Mouse (Mus musculus) embryonic stem cell, embryonic (primary cell): ENCODE measurements around the gene Snapin.

Source experiments
- CTCF ChIA-PET, 4 experiments: fragments of 300-600 bp in 2 of 4; fragments of 350-600 bp in 2 of 4; sonication (Branson Sonifier 250); formaldehyde crosslinking; loops; one replicate each; lab custom pipeline; 2022; ENCODE audit warnings: inconsistent platforms in 2 of 4; lab: Charles Lee
- POLR2A ChIA-PET, 4 experiments: fragments of 300-600 bp in 2 of 4; fragments of 350-600 bp in 2 of 4; sonication (Branson Sonifier 250); formaldehyde crosslinking; loops; one replicate each; lab custom pipeline; 2022; ENCODE audit warnings: antibody characterized with exemption in 4 of 4, inconsistent platforms in 1 of 4; lab: Charles Lee

Gene Snapin

DNA sequence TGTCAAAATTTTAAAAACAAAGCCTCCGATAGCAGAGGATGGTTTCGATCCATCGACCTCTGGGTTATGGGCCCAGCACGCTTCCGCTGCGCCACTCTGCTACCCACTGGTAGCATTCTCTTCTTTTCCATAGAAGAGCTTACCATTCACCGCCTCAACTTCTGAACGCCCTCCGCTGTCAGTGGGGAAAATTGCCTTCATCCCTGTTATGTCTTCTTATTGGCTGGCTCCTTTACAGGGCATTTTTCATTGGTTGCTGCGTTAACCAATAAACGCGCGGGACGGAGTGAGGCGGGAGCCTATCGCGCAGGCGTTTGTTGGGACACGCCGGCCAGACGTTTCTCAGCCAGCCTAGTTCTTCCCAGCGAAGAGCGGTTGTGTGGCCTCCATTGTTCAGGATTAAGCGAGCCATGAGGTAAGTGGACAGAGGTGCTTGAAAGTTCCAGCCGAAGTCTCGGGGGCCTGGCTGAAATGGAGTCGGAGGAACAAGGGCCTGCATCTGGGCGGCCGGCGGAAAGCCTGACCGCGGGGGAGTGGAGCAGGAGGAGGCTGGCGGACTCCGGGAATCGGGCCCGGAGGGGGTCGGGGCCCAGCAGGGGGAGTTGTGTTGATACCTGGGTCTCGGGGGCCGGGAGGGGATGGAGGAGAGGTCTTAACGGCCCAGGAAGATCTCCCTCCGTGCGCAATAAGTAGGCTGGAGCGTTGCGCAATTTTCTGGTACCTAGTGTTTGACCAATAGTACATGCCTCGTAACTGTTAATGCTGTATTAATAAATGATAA lies 14.8 kb downstream of the Snapin start, which contains the start of gene Ilf2:
Gene Ilf2, plus strand, starts transcription at position 296 of the 781 bp plus-strand sequence.
- ChIA-PET CTCF (interaction anchor here in 3 of 4 experiments (0.7 to 0.9 kb wide), 6 partner anchors 15 to 177 kb away, joined by 3 to 7 read pairs (median 4); partner anchors contain the start of gene Snapin (in 1 of the 3)), POLR2A (interaction anchor here (0.6 to 1.6 kb wide), 32 partner anchors 8 to 228 kb away, joined by 3 to 9 read pairs (median 4); partner anchors contain the start of genes Snapin (in 2 of the 4), S100a14 (in 1 of the 4) and Slc39a1 (in 1 of the 4))

DNA sequence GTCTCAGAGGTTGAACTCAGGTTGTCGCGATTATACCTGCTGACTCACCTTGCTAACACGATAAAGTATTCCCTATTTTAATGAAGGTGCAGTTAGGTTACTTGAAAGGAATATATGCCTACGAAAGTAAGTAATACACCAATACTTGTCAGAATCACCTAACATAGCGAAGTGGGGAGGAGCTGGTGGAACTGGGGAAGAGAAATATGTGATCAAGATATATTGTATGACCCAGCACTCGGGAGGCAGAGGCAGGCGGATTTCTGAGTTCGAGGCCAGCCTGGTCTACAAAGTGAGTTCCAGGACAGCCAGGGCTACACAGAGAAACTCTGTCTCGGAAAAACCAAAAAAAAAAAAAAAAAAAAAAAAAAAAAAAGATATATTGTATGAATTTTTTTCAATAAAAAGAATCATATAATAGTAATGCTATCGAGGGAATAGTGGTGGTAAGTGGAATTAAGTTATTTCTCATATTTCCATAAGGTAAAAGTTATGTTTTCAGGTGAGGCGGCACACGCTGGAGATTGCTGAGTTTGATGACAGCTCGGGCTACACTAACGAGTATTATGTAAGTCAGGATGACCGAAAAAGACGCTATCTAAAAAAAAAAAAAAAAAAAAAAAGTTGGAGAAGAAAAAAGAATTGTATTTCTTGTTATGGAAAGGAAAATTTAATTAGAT lies 15.5 kb downstream of the Snapin start:
- CTCF ChIA-PET: interaction anchor here in 3 of 4 experiments (0.7 to 0.9 kb wide), 8 partner anchors 15 to 219 kb away, joined by 3 to 7 read pairs (median 5); partner anchors contain the start of gene Snapin (in 1 of the 3)

DNA sequence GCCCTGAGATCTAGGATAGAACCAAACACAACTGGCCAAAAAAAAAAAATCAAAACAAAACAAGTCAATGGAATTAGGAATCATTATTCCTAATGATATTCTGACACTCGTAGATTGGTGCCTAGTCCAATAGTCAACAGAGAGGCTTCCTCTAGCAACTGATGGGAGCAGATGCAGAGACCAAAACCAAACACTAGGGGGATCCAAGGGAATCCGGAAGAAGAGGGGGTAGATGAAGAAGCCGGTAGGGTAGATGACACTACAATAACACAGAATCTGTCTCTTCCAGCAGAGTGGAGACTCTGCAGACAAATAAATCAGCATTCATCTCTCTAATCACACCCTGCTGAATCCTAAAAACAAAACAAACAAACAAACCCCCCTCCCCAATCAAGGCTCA lies 18.6 kb downstream of the Snapin start:
- POLR2A ChIA-PET: interaction anchor here in 2 of 4 experiments (0.6 to 1.0 kb wide), 2 partner anchors 18 to 41 kb away, joined by 3 read pairs; partner anchors contain the start of gene Snapin (in 1 of the 2)

More for the DNA sequence above, 15.5 kb downstream of the Snapin start:
- POLR2A ChIA-PET: interaction anchor here (0.6 to 1.6 kb wide), 34 partner anchors 9 to 254 kb away, joined by 3 to 9 read pairs (median 4); partner anchors contain the start of genes Snapin (in 2 of the 4), S100a14 (in 1 of the 4) and Slc39a1 (in 1 of the 4)

DNA sequence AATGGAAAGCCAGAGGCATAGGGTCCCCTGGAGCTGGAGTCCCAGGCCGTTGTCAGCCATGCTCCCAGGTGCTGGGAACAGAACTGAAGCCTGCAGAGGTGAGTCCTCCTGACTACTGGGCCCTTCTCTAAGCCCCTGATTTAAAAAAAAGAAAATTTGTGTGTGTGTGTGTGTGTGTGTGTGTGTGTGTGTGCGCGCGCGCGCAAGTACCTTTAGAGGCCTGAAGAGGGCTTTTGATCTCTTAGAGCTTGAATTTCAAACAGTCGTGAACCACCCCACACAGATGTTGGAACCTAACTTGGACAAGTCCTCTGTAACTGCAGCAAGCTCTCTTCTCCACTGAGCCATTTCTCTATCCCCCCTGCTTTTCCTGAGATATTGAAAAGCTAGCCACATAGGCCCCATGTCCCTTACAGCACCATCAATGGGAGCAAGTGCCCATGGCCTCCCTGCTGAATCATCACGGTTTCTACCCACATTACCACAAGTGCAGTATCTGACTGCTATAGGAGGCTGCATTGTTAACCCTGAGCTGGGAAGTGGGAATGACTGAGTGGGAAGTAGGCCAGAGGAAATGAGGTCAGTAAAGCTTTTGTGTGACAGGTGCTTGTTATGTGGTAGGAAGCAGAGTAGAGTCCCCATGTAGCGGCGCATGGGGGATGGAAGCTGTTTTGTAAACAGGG lies 23.1 kb downstream of the Snapin start:
- CTCF ChIA-PET: interaction anchor here (0.5 to 5.1 kb wide), 25 partner anchors 10 to 1444 kb away, joined by 3 to 47 read pairs (median 4); partner anchors contain the start of gene Slc27a3 (in 1 of the 4)

More for the DNA sequence above, 18.6 kb downstream of the Snapin start:
- CTCF ChIA-PET: interaction anchor here in 1 of 4 experiments (0.9 kb wide), 1 partner anchor 8 kb away, joined by 3 read pairs; no protein-coding TSS in a partner anchor

DNA sequence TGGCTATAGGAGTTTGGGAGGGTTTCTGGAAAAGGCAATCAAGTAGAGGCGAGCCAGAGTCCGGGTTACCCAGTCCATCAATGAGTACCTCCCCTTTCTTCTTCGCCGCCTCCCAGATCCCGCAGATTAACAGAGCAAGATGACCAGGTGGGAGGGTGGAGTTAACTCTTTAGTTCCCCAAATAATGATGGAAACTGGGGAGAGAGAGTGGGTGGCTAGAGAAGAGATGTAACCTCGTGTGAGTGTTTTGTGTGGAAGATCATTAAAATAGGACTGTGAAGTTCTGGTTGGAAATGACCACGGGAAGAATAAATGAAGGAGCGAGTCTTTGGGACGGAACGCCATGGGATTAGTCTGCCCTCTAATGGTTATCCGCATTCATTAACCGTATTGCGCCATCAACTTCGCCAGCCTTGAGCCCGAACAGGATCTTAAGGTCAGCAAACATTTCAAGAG lies 24.5 kb downstream of the Snapin start:
- POLR2A ChIA-PET: interaction anchor here (0.6 to 4.8 kb wide), 25 partner anchors 8 to 350 kb away, joined by 3 to 33 read pairs (median 4); partner anchors contain the start of genes Snapin (in 2 of the 4), Chtop (in 1 of the 4), Ints3 (in 1 of the 4) and Slc27a3 (in 1 of the 4)
- CTCF ChIA-PET: interaction anchor here (0.6 to 5.1 kb wide), 20 partner anchors 11 to 250 kb away, joined by 3 to 47 read pairs (median 4); partner anchors contain the start of gene Slc39a1 (in 1 of the 4)

More for the DNA sequence above, 23.1 kb downstream of the Snapin start:
- POLR2A ChIA-PET: interaction anchor here (0.6 to 4.8 kb wide), 27 partner anchors 11 to 175 kb away, joined by 3 to 33 read pairs (median 5); partner anchors contain the start of genes Chtop (in 2 of the 4), Slc27a3 (in 2 of the 4), Snapin (in 2 of the 4) and Gatad2b (in 1 of the 4)

DNA sequence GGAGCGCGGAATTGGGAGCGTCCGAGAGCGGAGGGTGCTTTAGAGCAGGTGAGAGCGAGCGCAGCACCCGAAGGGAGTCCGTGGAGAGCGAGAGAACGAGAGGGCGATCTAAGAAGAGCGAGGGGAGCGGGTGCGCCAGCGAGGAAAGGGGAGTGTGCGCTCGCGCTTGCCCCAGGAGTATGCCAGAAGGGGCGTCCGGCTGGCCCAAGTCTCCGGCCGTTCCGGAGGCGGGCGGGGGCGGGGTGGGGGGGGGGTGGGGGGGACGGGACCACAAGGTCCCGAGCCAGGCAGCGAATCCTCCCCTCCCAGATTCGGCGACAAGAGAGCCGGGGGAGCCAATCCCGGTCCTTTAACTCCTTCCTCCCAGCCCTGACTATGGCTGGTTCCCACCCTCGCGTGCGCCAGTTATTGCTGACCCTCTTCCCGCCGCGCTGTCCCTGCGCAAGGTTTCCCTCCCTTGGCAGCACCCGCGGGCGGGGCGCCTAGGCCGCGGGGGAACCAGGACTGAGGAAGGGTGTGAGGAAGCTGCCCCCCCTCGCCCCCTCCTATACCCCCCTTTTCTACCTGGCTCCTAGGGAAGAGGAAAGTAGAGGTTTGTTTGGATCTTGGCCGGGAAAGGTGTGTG lies 25.0 kb downstream of the Snapin start, which contains the start of gene Npr1:
Gene Npr1, minus strand, starts transcription at position 181 of the 625 bp plus-strand sequence.
- CTCF ChIA-PET: interaction anchor here in 3 of 4 experiments (1.1 to 5.1 kb wide), 5 partner anchors 53 to 92 kb away, joined by 3 to 47 read pairs (median 13); no protein-coding TSS in a partner anchor
- POLR2A ChIA-PET: interaction anchor here in 3 of 4 experiments (1.0 to 4.8 kb wide), 18 partner anchors 10 to 103 kb away, joined by 3 to 33 read pairs (median 6); partner anchors contain the start of genes Ints3 (in 1 of the 3) and Slc27a3 (in 1 of the 3)

DNA sequence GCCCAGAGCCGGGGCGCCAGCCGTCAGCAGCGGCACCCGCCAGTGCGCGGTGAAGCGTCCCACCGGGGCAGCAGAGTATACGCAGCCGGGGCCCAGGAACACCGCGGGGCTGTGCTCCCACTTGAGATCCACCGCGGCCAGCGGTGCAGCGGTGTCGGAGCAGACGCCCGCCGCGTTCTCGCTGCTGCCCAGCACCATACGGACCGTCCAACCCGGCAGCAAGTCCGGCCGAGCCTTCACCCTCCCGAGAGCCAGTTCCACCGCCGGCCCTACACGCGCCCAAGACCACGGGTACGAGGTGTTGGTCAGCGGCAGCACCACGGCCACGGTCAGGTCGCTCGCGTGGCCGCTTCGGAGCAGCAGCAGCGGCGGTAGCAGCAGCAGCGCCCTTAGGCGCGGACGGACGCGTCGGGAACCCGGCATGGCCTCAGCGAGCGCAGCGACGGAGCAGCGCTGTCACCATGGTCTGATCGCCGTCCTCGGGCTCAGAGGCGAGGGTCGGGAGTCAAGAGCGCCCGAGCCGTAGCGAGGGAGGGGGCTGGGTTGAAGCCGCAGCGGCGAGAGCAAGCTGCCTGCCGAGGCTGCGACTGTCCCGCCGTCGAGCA lies 25.6 kb downstream of the Snapin start:
- POLR2A ChIA-PET: interaction anchor here in 3 of 4 experiments (0.6 to 4.8 kb wide), 16 partner anchors 9 to 120 kb away, joined by 3 to 33 read pairs (median 6); partner anchors contain the start of genes Ilf2 (in 1 of the 3), Ints3 (in 1 of the 3) and Snapin (in 1 of the 3)
- CTCF ChIA-PET: interaction anchor here in 3 of 4 experiments (0.6 to 5.1 kb wide), 6 partner anchors 23 to 92 kb away, joined by 3 to 47 read pairs (median 6); no protein-coding TSS in a partner anchor

DNA sequence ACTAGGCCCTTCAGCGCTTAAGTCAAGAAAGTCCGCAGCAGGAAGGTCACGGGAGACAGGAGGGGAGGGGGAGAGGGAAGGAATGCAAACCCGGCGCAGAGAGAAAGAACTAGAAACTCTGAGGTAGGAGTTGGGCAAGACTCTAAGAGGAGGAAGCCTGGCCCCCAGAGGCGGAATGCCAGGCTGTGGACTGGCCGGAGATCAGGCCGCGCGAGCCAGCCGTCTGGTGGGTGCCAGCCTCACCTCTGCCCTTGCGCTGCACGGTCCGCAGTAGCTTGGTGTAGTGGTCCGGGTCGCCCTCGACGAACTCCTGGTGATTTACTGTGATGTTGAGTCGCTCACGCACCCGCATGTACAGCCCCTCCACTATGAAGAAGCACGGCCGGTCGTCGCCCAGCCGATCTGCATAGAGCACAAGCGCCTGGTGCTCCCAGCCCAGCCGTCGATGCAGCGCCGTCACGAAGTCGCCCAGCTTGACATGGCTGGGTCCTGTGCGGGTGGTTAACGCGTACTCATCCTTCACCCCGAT lies 26.2 kb downstream of the Snapin start:
- POLR2A ChIA-PET: interaction anchor here in 3 of 4 experiments (0.5 to 4.8 kb wide), 24 partner anchors 8 to 287 kb away, joined by 3 to 33 read pairs (median 5); partner anchors contain the start of genes Ilf2 (in 1 of the 3), Ints3 (in 1 of the 3) and Snapin (in 1 of the 3)
- CTCF ChIA-PET: interaction anchor here (0.5 to 5.1 kb wide), 9 partner anchors 8 to 500 kb away, joined by 3 to 47 read pairs (median 4); no protein-coding TSS in a partner anchor

DNA sequence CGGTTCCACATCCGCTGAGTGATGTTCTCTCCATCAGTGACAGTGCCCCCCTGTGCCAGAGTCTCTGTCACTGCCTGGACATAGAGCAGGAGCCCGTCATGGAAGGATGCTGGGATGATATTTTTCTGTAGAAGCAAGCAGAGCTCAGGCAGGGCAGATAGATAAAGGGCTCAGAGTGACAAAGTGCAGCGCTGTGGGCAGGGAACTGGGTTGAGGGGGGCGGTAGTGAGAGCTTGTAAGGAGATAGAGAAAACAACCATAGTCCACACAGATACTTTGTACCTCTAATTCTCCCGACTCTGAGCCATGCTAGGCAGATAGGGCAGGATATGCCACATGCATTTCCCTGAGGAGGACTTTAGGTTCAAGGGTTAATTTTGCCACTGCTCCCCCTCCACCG lies 28.3 kb downstream of the Snapin start:
- ChIA-PET POLR2A (interaction anchor here in 2 of 4 experiments (1.1 to 2.6 kb wide), 8 partner anchors 8 to 29 kb away, joined by 3 to 9 read pairs (median 4); partner anchors contain the start of gene Ints3 (in 1 of the 2)), CTCF (interaction anchor here (0.5 to 1.6 kb wide), 6 partner anchors 16 to 176 kb away, joined by 3 to 4 read pairs (median 3); partner anchors contain the start of gene Snapin (in 1 of the 4))

DNA sequence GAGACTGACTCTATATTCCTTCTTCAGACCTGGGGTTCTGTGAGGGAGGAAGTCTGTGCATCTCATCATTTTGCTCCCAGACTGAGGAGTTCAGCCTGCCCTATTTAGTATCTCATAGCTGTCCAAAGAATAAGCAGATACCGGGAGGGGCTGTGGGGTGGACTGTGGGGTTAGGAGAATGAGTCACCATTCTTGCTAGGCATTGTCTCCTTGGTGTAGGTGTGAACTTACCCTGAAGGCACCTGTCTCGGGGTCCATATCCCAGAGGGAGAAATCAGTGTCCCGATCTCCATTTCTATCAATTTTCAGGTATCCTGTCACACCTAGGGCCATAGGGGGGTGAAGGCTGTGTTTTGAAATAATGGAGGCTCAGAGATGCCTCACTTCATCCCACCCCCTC lies 28.9 kb downstream of the Snapin start:
- ChIA-PET CTCF (interaction anchor here (0.5 to 1.6 kb wide), 7 partner anchors 16 to 176 kb away, joined by 3 to 4 read pairs (median 3); partner anchors contain the start of gene Snapin (in 1 of the 4)), POLR2A (interaction anchor here in 2 of 4 experiments (0.6 to 2.2 kb wide), 5 partner anchors 10 to 16 kb away, joined by 3 to 8 read pairs (median 4); partner anchors contain the start of gene Ilf2 (in 1 of the 2))

DNA sequence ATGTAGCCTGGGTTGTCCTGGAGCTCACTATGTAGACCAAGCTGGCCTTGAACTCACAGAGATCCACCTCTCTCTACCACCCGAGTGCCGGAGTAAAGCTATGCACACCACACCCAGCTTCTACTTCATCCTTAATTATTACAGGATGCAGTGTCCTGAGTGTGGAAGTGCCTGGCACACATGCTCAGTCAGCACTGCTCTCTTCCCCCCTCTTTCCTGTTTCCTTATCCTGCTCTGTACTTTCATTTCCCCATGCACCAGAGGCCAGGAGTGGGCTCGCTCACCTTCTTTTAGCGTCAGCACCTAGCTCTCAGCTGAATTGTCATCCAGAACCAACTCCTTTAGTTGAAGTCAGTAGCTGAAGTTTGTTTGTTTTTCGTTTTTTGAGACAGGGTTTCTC lies 30.5 kb downstream of the Snapin start:
- POLR2A ChIA-PET: interaction anchor here in 3 of 4 experiments (0.6 to 7.2 kb wide), 18 partner anchors 9 to 121 kb away, joined by 3 to 53 read pairs (median 6); partner anchors contain the start of genes Chtop (in 1 of the 3), Ints3 (in 1 of the 3), S100a1 (in 1 of the 3) and S100a13 (in 1 of the 3)
- CTCF ChIA-PET: interaction anchor here (0.6 to 1.6 kb wide), 6 partner anchors 30 to 147 kb away, joined by 3 to 7 read pairs (median 3); partner anchors contain the start of gene Snapin (in 1 of the 4)

DNA sequence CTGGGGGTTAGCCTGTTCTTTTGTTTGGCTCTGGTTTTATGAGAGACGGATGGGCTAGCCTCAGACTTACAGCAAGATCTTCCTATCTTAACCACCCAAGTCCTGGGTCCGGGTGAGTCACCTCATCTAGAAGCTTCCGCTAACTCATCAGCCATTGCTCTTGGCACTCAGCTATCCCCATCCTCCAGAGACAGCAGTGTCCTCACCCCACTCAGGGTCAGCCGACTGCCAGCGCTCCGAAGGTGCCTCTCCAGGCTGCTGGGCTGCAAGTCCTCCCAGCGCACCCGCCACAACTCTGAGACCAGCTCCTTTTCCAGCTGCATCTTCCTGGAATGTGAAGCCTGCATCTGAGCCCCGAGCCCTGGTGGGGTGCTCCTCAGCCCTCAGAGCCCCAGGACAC lies 31.1 kb downstream of the Snapin start:
- CTCF ChIA-PET: interaction anchor here in 3 of 4 experiments (0.6 to 1.6 kb wide), 6 partner anchors 31 to 146 kb away, joined by 3 to 7 read pairs (median 3); partner anchors contain the start of gene Snapin (in 1 of the 3)
- POLR2A ChIA-PET: interaction anchor here in 3 of 4 experiments (0.5 to 7.2 kb wide), 15 partner anchors 9 to 120 kb away, joined by 3 to 53 read pairs (median 7); partner anchors contain the start of genes Ints3 (in 2 of the 3), Chtop (in 1 of the 3), S100a1 (in 1 of the 3) and S100a13 (in 1 of the 3)

DNA sequence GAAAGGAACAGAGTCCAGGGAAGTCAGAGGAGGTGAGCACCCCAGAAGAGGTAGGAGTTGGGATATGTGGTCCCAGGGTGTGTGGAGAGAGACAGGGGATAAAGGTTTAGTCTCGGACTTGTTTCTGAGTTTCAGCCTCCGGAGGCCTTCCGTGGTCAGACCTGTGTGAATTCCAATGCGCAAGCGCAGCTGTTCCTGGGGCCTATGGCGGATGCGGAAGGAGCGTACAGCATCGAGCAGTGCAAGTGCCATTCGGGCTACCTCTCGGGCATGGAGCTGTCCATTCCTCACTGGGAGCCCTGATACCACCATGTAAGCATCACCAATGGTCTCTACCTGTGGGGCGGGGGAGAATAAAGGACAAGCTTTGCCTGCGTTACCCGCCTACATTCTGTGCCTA lies 35.9 kb downstream of the Snapin start:
- POLR2A ChIA-PET: interaction anchor here (0.6 to 13.2 kb wide), 45 partner anchors 8 to 654 kb away, joined by 3 to 317 read pairs (median 4); partner anchors contain the start of genes Ints3 (in 3 of the 4), Npr1 (in 1 of the 4), Slc27a3 (in 1 of the 4) and Slc39a1 (in 1 of the 4)
- CTCF ChIA-PET: interaction anchor here in 3 of 4 experiments (0.6 to 2.1 kb wide), 9 partner anchors 10 to 1848 kb away, joined by 3 to 11 read pairs (median 4); no protein-coding TSS in a partner anchor
